Mouse (Mus musculus) granulocyte monocyte progenitor cell, adult 5-6 weeks (primary cell): ENCODE results near the gene P4hb. TPM values are rescaled to one million over a fixed set of nuclear protein-coding genes. Genes with fewer than 3 reads are reported as not detected.
A peak's percentile ranks its signal among the peaks of the same experiment; 100 is the strongest.

Experiments
- ATAC-seq: replicated peaks from 2 replicates; pipeline ENCODE4 v1.8.0; 2016; ENCODE audit warnings: mild to moderate bottlenecking, moderate TSS enrichment, inconsistent platforms; ENCODE audit not compliant: poor library complexity, severe bottlenecking
- total RNA-seq, 2 experiments: library from RNA; stranded (forward) in 1 of 2; stranded (reverse) in 1 of 2; fragments of 200-712, 200-1000 nt in 1 of 2; fragments of >200 nt in 1 of 2; fragmentation: Nextera tagmentation in 1 of 2; gene quantifications; 2 replicates each; pipeline ENCODE4 v1.2.3; 2014 to 2017

The P4hb gene
- total RNA-seq, 2 experiments from 2014 or later, result 921 to 1,702 TPM

DNA sequence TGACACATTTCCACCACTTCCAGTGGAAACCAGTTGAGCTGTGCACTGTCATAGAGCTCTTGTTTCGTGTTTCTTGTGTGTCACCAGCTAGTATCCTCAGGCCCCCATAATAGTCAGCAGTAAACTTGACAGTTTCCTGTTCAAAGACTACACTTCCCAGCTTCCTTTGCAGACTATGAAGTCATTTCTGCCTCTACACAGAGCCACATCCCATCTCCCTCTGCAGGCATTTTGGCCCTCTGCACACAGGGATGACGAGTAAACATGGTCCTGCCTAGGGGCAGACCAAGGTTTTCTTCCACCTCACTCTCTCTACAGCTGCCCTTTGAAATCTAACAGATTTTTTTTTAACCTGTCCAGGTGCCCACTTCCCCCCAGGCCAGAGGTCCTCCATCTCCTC, 25.6 kb downstream of the P4hb start:
- ATAC-seq, result peak; percentile 25

DNA sequence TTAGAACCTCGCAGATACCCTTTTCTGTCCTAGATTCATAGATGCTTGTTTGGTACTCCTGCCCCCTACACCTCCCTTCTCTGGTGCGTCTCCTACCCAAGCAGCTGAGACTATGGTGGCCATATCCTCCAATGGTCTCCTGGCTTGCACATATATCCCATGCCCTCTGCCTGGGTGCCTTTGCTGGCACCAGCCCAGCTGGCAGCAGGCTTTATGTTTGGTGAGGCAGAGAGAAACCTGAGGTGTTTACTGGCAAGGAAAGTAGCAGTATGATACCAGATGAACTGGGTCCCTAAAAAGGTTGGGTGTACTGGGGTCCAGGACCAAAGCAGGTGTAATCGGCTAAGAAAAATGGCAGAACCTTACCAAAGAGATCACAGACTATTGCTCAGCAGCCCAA, 27.1 kb downstream of the P4hb start:
- no peak for ATAC-seq

DNA sequence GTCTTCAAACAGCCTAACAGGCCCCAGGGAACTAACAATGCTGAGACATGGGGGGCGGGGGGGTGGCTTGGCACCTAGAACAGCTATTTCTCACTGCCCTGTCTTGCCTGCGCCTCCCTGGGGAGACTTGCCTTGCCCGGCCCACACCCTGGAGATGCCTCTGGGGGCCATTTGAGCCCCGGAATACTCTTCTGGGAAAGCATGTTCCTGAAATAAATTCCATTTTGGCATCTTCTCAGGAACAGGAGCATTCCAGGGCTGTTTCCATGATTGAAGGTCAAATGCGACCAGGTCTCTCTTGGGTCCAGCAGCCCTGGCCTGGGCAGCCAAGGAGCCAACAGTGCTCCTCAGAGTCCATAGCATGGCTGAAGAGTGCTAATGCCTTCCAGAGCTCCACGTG, 30.7 kb downstream of the P4hb start:
- no peak for ATAC-seq

DNA sequence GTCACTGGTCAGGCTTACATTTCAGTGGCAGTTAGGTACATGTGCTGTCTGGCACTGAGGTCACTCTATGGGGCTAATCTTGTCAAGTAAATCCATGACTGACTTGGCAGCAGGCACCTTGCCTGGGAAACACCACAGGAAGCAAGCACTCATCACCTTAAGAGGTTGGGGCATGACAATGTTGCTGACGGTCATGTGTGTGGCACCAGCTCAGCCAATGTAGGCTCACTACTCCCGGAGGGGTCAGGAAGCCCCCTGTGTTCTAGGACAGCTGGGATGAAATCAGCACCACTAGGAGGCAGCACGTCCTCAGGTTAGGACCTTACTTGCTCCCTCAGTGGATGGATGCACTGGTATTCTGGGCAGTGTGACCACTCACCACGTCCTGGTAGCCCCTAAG, 31.1 kb downstream of the P4hb start:
- ATAC-seq, result 0 out of 2 replicates have a peak, but pooled peaks have one; percentile 25

DNA sequence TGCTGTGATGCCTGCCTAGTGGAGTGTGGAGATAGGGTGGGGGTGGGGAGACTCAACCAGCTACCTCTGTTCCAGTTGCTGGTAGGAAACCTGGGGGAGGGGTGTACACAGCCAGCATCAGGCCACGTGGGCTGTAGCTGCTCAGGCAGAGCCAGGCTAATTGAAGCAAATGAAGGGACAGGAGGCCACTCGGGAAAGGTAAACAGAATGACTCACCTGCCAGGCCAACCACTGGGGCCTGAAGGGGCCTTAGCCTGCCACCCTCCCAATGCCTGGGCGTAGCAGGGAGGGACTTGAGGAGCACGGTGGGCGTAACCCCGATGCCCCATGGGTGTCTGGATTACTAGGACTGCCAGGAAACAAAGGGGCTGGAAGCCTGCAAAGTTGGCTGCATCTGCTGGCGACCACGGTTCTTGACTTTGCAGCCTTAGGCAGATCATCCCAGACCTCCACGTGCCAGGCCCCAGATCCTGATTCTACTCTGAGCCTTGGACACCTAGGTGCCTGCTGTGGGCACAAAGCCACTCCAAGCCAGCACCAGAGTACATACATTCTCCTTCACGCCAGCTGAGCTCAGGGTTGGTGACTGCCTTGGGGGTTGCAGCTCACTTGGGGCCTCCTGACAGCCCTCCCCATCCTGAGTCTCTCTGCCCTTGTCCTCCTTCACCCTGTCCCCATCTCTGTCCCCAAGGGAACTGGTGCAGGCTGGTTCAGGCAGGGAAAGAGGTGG, 33.6 kb downstream of the P4hb start:
- no peak for ATAC-seq

DNA sequence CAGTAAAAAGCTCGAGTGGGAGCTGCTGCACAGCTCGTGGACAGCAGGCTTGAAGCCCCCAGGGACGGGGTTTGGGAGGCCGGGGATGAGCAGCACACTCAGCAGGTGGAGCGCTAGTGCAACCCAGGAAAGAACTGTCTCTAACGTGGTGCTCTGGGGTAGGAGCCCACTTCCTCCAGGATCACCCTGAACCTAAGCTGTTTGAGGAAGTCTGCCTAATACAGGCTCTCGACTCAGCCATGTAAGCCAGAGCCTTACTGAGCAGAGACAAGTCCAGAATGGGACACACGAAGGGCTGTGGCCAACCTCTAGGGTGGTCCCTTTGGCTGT, 34.1 kb downstream of the P4hb start:
- peak; percentile 84 for ATAC-seq

DNA sequence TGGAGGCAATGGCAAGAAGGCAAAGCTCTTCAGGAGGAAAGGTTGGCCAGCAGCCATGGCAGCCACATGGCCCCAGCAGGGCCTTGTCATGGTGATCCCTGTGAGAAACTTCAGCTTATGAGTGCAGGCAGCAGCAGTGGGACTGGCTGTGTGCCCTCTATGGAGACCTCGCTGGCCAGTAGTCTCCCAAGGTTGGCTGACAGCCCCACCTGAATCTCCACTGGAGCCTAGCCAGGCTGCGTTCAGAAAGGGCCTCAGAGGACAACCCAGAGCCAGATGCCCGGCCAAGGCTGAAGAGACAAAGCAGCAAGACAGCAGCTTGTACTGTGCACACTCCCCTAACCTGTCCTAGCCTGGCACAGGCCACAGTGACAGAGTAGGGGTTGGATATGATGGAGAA, 34.6 kb downstream of the P4hb start:
- ATAC-seq, result no peak

DNA sequence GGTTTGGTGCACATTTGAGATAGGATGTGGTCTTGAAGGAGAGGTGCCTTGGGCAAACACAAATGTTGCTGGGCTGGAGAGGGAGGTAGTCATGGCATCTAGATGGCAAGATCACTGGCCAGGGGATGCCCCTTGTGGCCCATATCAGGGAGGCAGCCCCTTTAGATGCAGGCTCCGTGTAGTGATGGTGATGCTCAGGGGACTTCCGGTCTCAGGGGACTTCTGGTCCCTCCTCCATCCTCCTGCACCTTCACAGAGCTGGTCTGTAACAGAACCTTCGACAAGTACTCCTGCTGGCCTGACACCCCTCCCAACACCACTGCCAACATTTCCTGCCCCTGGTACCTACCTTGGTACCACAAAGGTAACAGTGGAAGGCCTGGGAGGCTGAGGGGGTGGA, 37.2 kb downstream of the P4hb start:
- no peak for ATAC-seq

DNA sequence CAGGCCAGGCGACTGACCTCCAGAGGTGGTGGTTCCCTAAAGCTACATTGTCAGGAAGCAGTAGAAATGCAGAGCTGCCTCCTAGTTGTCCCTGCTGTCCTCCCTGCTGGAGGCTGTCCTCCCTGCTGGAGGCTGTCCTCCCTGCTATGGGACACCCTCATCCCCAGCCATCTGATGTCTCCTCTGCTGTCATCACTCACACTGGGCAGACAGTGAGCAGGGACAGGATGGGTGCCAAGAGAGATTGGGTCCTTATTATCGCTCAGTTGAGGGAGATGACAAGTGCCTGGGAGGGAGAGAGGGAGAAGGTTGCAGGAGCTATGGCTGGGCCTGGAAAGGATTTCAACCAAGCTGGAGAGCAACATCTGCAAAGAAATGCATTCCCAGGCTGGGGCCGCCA, 37.9 kb downstream of the P4hb start:
- no peak for ATAC-seq

DNA sequence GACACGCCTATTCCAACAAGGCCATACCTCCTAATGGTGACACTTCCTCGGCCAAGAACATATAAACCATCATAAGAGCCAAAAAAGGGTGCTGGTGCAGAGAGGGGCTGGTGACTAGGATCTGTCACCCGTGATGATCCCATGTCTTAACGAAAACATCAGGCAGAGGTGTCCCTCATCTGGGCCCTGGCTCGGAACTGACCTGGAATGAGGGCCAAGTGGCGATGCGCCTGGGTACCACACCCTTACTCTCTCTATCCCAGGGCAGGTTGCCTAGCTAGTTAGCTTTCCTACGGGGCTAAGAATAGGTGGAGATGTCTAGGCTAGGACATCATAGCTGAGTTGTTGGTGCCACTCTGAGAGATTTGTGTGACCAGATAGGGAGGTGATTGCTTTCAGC, 39.0 kb downstream of the P4hb start:
- no peak for ATAC-seq

DNA sequence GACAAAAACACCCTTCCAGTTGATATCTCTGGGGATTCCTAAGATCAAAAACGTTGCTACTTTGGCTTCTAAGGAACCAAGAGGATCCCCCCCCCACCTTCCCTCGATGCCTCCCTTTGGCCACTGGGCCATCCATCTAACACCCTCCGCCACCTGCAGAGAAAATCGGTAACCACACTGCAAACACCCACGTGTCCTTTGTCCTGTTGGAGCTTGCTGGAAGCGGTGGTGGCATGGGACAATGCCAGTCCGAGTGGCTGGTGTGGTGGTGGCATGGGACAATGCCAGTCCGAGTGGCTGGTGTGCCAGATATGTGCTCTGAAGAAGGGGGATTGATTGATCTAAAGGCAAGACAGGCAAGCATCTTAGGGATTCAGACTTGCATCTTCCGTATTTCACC, 41.4 kb downstream of the P4hb start:
- no peak for ATAC-seq

DNA sequence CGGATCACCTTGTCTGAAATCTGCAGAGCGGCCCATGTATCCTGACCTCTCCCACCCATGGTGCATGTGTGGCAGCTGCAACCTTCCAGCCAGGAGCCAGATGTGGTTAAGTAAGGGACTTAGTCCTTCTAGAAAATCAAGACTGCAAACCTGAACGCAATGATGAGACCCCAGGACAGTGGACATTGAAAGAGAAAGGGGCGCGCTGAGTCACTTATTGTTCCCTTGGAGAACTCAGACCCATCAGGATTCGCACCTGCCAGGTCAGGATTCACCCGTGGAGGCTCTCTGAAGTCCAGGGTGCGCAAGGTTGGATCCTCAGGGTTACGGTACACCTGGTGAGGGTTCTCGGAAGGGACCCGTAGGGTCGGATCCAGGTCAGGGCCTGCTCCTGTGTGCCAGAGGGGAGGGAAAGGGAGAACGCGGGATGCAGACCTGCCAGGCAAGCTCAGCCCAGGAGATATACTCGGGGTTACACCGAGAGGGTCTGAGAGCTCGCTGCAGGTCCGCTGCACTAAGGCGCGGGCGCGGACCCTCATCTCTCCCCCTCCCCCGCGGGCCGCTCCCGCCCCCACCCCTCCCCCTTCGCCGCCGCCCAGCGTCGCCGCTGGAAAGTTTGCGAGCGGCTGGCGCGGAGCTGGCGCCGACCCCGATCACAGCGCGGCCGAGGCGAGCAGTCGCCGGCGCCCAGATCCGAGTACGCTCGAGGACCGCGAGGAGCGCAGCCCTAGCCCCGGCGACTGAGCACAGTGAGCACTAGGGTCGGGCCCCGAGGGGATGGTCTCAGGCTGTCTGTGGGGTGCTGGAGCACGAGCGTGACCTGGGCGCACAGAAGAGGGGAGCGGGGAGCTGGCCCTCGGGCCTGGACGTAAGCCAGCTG, 42.7 kb downstream of the P4hb start, which contains the start of gene Gcgr:
Gene Gcgr, plus strand, starts transcription at position 615 of the 880 bp plus-strand sequence.
- peak; percentile 20 for ATAC-seq

DNA sequence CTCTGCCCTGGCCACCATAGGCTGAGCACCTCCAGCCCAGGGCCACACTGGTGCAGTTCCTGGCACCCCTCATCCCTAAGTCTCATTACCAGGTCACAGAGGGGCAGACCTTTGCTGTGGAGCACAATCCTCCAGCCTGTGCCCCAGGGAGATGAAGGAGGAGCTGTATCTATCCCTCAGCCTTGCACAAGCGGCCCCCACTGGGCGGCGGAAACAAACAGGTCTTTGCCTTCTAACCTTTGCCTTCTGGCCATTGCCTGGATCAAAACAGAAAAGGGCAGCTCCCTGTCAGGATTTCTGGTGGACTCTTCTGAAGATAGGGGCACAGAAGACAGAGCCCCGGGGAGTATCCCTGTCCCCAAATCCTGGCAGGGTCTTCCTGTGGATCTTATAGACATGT, 44.1 kb downstream of the P4hb start:
- ATAC-seq, result no peak

DNA sequence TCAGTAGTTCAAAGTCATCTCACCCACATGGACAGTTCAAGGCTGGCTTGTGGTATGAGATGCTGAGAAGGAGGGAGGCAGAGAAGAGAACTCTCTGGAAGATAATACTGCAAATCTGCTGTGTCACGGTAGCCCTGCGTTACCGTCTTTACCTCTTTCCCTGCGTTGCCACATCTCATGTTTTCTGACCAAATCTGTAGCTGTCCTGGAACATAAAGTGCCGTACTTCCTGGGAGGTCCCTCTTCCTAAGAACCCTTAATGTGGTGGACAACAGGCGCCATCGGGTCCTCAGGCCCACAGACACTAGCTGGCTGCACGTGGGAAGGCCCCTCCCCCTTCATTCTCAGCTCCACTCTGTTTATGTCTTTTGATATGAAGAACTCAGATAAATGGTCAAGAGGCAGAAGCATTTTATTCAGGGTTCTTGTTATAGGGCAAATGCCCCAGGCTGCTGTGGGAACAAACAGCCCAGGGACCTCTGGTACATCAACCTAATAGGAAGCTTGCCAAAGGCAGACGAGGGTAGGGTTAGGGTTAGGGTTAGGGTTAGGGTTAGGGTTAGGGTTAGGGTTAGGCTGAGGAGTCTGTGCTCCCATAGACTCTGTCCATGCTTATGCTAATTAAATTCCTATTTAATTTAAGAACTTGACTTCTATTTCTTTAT, 45.2 kb downstream of the P4hb start:
- ATAC-seq, result no peak

DNA sequence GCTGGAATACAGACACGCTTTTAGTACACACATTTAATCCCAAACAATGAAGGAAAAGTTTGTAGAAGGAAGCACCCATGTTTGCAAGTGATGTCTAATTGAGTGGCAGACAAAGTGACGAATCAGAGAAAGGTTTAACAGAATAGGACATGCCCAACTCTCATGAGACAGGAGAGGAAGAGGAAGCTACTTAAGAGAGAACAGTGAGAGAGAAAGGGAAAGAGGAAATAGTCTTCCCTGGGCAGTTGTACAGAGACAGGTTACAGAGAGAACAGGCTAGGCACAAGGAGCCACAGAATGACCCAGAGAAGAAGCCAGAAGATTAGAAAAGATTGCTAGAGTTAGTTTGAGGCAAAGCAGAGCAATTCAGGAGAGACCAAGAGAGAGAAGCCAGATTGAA, 47.1 kb downstream of the P4hb start:
- ATAC-seq, result peak; percentile 91

DNA sequence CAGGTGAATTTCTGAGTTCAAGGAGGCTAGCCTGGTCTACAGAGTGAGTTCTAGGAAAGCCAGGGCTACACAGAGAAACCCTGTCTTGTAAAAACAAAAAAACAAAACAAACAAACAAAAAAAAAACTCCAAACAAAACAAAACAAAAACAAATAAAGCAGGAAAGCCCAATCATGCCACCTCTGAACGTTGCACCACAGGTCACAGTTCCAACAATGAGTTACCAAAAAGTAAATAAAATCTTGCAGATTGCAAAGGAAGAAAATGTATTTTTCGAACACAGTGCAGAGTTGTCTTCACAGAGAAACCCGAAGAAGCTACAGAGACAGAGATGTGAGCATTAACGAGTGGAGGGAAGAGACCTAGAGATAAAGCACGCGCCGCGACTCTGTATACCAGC, 50.5 kb downstream of the P4hb start:
- no peak for ATAC-seq

DNA sequence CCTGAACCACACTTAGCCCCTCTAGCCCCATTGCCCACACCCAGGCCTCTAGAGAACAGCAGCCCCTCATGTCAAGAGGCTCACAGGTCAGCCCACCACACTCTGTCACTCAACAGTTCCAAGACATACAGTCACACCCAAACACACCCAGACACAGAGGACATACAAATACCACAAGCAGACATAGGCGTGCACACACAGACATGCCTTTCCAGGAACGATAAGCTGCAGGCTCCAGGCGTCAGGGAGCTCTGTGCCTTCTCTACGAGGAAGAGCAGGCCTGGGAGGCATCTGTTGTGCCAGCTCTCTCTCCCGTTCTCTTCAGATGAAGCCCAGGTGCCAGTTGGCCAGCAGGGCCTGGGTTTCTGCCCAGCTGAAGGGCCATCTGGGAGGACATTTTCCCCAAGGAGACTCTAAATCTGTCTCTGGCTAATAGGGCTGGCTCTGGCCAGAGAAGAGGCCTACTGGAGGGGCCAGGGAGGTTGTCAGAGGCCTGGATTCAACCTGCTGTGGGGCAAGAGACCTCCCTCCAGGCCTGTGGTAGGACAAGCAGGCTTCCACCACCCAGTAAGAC, 52.0 kb downstream of the P4hb start:
- ATAC-seq, result no peak

DNA sequence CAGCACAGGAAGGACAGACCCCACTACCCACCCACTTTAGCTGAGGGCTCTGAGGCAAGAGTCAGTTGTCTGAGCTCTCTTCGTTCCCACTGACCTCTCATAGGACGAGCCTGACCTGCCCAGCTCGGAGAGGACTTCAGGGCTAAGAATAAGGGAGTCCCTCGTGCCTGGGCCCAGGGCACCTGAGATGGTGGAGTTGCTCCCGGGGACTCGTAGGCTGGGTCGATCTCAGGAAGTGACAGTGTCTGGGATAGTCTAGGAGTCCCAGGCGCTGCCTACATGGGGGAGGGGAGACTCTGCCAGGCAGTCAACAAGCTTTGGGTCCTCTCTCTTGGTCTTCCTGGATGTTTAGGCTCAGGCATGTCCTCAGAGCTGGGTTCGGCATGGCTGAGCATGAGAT, 52.6 kb downstream of the P4hb start:
- no peak for ATAC-seq

DNA sequence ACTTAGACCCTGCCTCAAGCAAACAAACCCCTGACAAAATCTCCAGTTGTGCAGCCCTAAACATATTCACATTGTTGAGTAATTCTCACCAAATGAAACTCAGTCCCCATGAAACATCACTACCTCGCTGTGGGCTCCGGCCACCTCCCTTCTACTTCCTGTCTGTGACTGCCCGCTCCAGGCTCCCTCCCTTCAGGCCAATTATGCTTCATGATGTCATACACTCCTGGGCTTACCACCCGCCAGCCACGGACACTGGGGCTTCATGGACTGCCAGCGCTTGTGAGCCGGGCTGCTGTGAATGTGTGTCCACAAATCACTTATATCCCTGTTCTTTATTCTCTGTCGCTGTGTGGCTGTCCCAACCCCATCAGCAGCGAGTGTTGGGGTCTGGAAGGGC, 53.3 kb downstream of the P4hb start:
- peak; percentile 80 for ATAC-seq

DNA sequence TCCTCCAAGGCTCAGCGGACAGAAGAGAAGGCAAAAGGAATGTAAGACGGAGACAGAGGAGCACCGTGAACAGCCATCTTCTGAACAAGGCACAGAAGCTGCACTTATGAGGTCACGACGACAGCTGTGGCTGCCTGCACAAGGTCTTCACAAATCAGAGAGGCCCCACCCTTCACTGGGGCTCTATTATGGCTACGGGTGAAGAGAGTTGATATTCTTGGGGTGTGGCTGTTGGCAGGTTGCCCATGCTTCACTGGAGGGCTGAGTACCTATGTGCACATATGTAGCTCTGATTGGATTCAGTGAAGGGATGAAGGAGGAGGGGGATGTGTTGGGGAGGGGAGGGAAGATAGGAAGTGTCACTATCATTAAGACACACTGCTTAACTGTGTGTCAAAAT, 54.5 kb downstream of the P4hb start:
- no peak for ATAC-seq

DNA sequence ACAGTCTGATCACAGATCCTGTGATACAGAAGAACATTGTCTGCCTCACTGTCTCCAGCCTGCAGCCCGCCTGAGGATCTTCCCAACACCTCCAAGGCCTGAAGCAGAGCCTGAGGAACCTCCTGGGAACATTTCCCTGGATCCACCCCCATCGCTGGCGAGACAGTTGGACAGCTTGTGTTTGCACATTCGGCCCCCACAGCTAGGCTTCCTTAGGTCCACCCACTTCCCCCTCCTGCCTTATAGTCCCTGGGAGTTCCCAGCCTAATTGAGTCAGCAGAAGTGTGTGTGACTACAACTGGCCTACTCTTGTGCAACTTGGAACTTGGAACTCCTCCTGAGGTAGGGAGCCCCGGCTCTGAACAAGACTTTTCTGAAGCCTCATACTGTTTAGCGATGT, 55.0 kb downstream of the P4hb start:
- ATAC-seq, result peak; percentile 82
